Comparison of ENCODE assay signal across 12 mouse cellular contexts in genomic region chr15:82231591-82232378, GRCm38 (mm10). TPM values are rescaled to one million over a fixed set of nuclear protein-coding genes. Genes with fewer than 3 reads are reported as not detected.
DNase-seq lines count a peak whose midpoint lies in the region; ATAC-seq and TF ChIP-seq lines count a peak whose summit lies in the region.
"Had no signal": no experiment of that assay in that cellular context is flagged by ENCODE, and none has a peak within 500 bp of the region (broad histone marks: within the 10 kb centered on the region; RNA-seq: fewer than 3 reads in every experiment).

No protein-coding gene starts in this region.

- H3K27me3 ChIP-seq in forebrain, embryonic 11.5 days (ENCODE audit: control insufficient read depth, insufficient read depth, low read length) = no peaks in the 10 kb centered on the region
- H3K27me3 ChIP-seq in forebrain, embryonic 12.5 days = no peaks in the 10 kb centered on the region
- no peaks in the 10 kb centered on the region for H3K27me3 ChIP-seq in lung, embryonic 14.5 days (ENCODE audit: insufficient read depth, low read length)
- H3K27me3 ChIP-seq in cerebellum, adult 2 months (ENCODE audit: control insufficient read depth, insufficient read depth, low read length) = no peaks in the 10 kb centered on the region
- H3K27me3 ChIP-seq: Patski had no signal

- no peak overlapping the region for H3K27ac ChIP-seq in forebrain, embryonic 11.5 days (ENCODE audit: low read depth, low read length)
- no peak overlapping the region for H3K27ac ChIP-seq in forebrain, embryonic 12.5 days
- H3K27ac ChIP-seq in lung, embryonic 14.5 days (ENCODE audit: low read depth) = no peak overlapping the region
- peak overlapping the region; percentile 63 for H3K27ac ChIP-seq in cerebellum, adult 2 months (ENCODE audit: insufficient read depth, low read length)

- H3K4me3 ChIP-seq in forebrain, embryonic 11.5 days (ENCODE audit: low read depth, low read length) = no peak overlapping the region
- H3K4me3 ChIP-seq in forebrain, embryonic 12.5 days (replicated peaks) = no peak overlapping the region
- no peak overlapping the region for H3K4me3 ChIP-seq in lung, embryonic 14.5 days (ENCODE audit: low read depth, low read length)
- no peak overlapping the region for H3K4me3 ChIP-seq in cerebellum, adult 2 months (replicated peaks; ENCODE audit: insufficient read depth, low read depth, low read length)
- H3K4me3 ChIP-seq: liver, embryonic 15.5 days had no signal

- H3K36me3 ChIP-seq in forebrain, embryonic 11.5 days (ENCODE audit: control insufficient read depth, insufficient read depth, low read length) = no peaks in the 10 kb centered on the region
- H3K36me3 ChIP-seq in forebrain, embryonic 12.5 days (replicated peaks) = peaks cover 7% of the 10 kb centered on the region; the same call in 1 of the 2 replicates
- H3K36me3 ChIP-seq in lung, embryonic 14.5 days (ENCODE audit: insufficient read depth) = peaks cover 7% of the 10 kb centered on the region; the same call in 1 of the 2 replicates

- H3K4me1 ChIP-seq in forebrain, embryonic 11.5 days (replicated peaks; ENCODE audit: control insufficient read depth, insufficient read depth, low read length) = no peaks in the 10 kb centered on the region
- H3K4me1 ChIP-seq in forebrain, embryonic 12.5 days = peaks cover 8% of the 10 kb centered on the region; the same call in 1 of the 2 replicates
- H3K4me1 ChIP-seq in lung, embryonic 14.5 days (ENCODE audit: insufficient read depth) = no peaks in the 10 kb centered on the region
- H3K4me1 ChIP-seq in cerebellum, adult 2 months (ENCODE audit: control insufficient read depth, insufficient read depth, low read length) = peaks cover 28% of the 10 kb centered on the region

- no peak for TF ChIP-seq POLR2A in cerebellum, adult 2 months (IDR thresholded peaks at IDR 0.05; ENCODE audit: borderline replicate concordance, insufficient read depth, low read length)

- no peaks in the 10 kb centered on the region for H3K9me3 ChIP-seq in forebrain, embryonic 11.5 days (ENCODE audit: control insufficient read depth, low read length)
- no peaks in the 10 kb centered on the region for H3K9me3 ChIP-seq in forebrain, embryonic 12.5 days
- H3K9me3 ChIP-seq in lung, embryonic 14.5 days (ENCODE audit: low read depth, low read length) = no peaks in the 10 kb centered on the region
- H3K9me3 ChIP-seq: liver, embryonic 15.5 days had no signal

- ATAC-seq in forebrain, embryonic 11.5 days (replicated peaks; ENCODE audit: low FRiP score) = no peak
- ATAC-seq in forebrain, embryonic 12.5 days (ENCODE audit: low FRiP score) = no peak
- no peak for ATAC-seq in lung, embryonic 14.5 days (ENCODE audit: insufficient read depth)
- ATAC-seq: Patski had no signal

- WGBS in forebrain, embryonic 11.5 days = 67% methylated on average over 11 of the region's 11 CpGs
- WGBS in forebrain, embryonic 12.5 days = 63% methylated on average over 11 of the region's 11 CpGs
- 61% methylated on average over 11 of the region's 11 CpGs for WGBS in lung, embryonic 14.5 days
- WGBS in cerebellum, adult 2 months = 11% methylated on average over 11 of the region's 11 CpGs

- no peak overlapping the region for H3K4me2 ChIP-seq in forebrain, embryonic 11.5 days (ENCODE audit: low read depth, low read length, severe bottlenecking)
- H3K4me2 ChIP-seq in forebrain, embryonic 12.5 days = no peak overlapping the region
- no peak overlapping the region for H3K4me2 ChIP-seq in lung, embryonic 14.5 days
- H3K4me2 ChIP-seq: liver, embryonic 15.5 days had no signal

- H3K9ac ChIP-seq in forebrain, embryonic 11.5 days (ENCODE audit: low read length) = no peak overlapping the region
- no peak overlapping the region for H3K9ac ChIP-seq in forebrain, embryonic 12.5 days
- H3K9ac ChIP-seq in lung, embryonic 14.5 days = no peak overlapping the region
- H3K9ac ChIP-seq: liver, embryonic 15.5 days had no signal

- peak; percentile 45 for DNase-seq in forebrain, embryonic 11.5 days (ENCODE audit: low spot score)
- DNase-seq in lung, embryonic 14.5 days = peak; percentile 63
- no peak for DNase-seq in lung, postnatal 14 days
- DNase-seq in cerebellum, adult 2 months = peak; percentile 91 to 95
- peak; percentile 52 to 54 for DNase-seq in layer of hippocampus, postnatal 14 days (ENCODE audit: low spot score in 2 of 2)
- no peak for DNase-seq in c-Kit-positive CD71-positive TER-119-positive erythroid progenitor cells, embryonic 14.5 days (ENCODE audit: low spot score)
- no peak for DNase-seq in adrenal gland, adult 18-20 months (ENCODE audit: low spot score in 2 of 2)
- DNase-seq: heart, postnatal 36 days; kidney, postnatal 14 days had no signal

- TF ChIP-seq CTCF in lung, embryonic 14.5 days (IDR thresholded peaks at IDR 0.05; ENCODE audit: low read depth) = no peak
- TF ChIP-seq CTCF in cerebellum, adult 2 months (IDR thresholded peaks at IDR 0.05; ENCODE audit: borderline replicate concordance, insufficient read depth, low read depth, low read length) = no peak

RNA-seq across cellular contexts. Expression of gene Tnfrsf13c, which starts 7.6 kb away (rescaled TPM):
- 0.35 and 0.64 TPM in 2 replicates for polyA plus RNA-seq in forebrain, embryonic 11.5 days (2014; fragmentation: Nextera tagmentation; extraction: Ambion mirVana)
- 0.24 and 0.29 TPM in 2 replicates for polyA plus RNA-seq in forebrain, embryonic 12.5 days (2016; fragmentation: Nextera tagmentation; extraction: Ambion mirVana)
- 0.22 TPM in 1 of 2 replicates, not detected in the other for polyA plus RNA-seq in lung, embryonic 14.5 days (2014; fragmentation: Nextera tagmentation; extraction: Ambion mirVana)
- polyA plus RNA-seq in cerebellum, adult 2 months (2012; rRNA removed) = 0.89 and 0.93 TPM in 2 replicates
- under 1 TPM; 0.36 to 0.41 TPM for total RNA-seq in layer of hippocampus, postnatal 14 days (2021)
- total RNA-seq in adrenal gland, adult 18-20 months (2021) = under 1 TPM; 0.16 to 0.17 TPM

RNA-seq across cellular contexts. Expression of gene Cenpm, which starts 12.8 kb away (rescaled TPM):
- 91.6 and 100 TPM in 2 replicates for polyA plus RNA-seq in forebrain, embryonic 11.5 days (2014; fragmentation: Nextera tagmentation; extraction: Ambion mirVana)
- 81.3 and 86.4 TPM in 2 replicates for polyA plus RNA-seq in forebrain, embryonic 12.5 days (2016; fragmentation: Nextera tagmentation; extraction: Ambion mirVana)
- 86.9 and 88.1 TPM in 2 replicates for polyA plus RNA-seq in lung, embryonic 14.5 days (2014; fragmentation: Nextera tagmentation; extraction: Ambion mirVana)
- polyA plus RNA-seq in cerebellum, adult 2 months (2012; rRNA removed) = 3.2 and 3.6 TPM in 2 replicates
- total RNA-seq in layer of hippocampus, postnatal 14 days (2021) = 1 to 10 TPM; 5.1 to 5.3 TPM
- total RNA-seq in adrenal gland, adult 18-20 months (2021) = 1 to 10 TPM; 2.4 to 2.5 TPM

RNA-seq across cellular contexts. Expression of gene Shisa8, which starts 19.2 kb away (rescaled TPM):
- polyA plus RNA-seq in forebrain, embryonic 11.5 days (2014; fragmentation: Nextera tagmentation; extraction: Ambion mirVana) = 0.87 and 1.2 TPM in 2 replicates
- polyA plus RNA-seq in forebrain, embryonic 12.5 days (2016; fragmentation: Nextera tagmentation; extraction: Ambion mirVana) = 0.90 and 2.4 TPM in 2 replicates
- 0.20 and 0.45 TPM in 2 replicates for polyA plus RNA-seq in lung, embryonic 14.5 days (2014; fragmentation: Nextera tagmentation; extraction: Ambion mirVana)
- polyA plus RNA-seq in cerebellum, adult 2 months (2012; rRNA removed) = 65.4 and 69.9 TPM in 2 replicates
- total RNA-seq in layer of hippocampus, postnatal 14 days (2021) = 1 to 10 TPM; 2.5 to 3.1 TPM
- under 1 TPM; 0.13 to 0.27 TPM for total RNA-seq in adrenal gland, adult 18-20 months (2021)

RNA-seq across cellular contexts. Expression of gene 1500009C09Rik, which starts 20.4 kb away (rescaled TPM):
- 2.2 and 2.4 TPM in 2 replicates for polyA plus RNA-seq in forebrain, embryonic 11.5 days (2014; fragmentation: Nextera tagmentation; extraction: Ambion mirVana)
- 3.9 and 4.7 TPM in 2 replicates for polyA plus RNA-seq in forebrain, embryonic 12.5 days (2016; fragmentation: Nextera tagmentation; extraction: Ambion mirVana)
- polyA plus RNA-seq in lung, embryonic 14.5 days (2014; fragmentation: Nextera tagmentation; extraction: Ambion mirVana) = not detected in 2 replicates
- 195 and 218 TPM in 2 replicates for polyA plus RNA-seq in cerebellum, adult 2 months (2012; rRNA removed)
- 10 to 100 TPM; 89.4 to 94.8 TPM for total RNA-seq in layer of hippocampus, postnatal 14 days (2021)
- under 1 TPM; 0.33 to 0.90 TPM for total RNA-seq in adrenal gland, adult 18-20 months (2021)
- total RNA-seq: heart, postnatal 36 days had no signal
- polyA plus RNA-seq: liver, embryonic 15.5 days; Patski had no signal

RNA-seq across cellular contexts. Expression of gene Sept3, which starts 42.9 kb away (rescaled TPM):
- 157 and 162 TPM in 2 replicates for polyA plus RNA-seq in forebrain, embryonic 11.5 days (2014; fragmentation: Nextera tagmentation; extraction: Ambion mirVana)
- polyA plus RNA-seq in forebrain, embryonic 12.5 days (2016; fragmentation: Nextera tagmentation; extraction: Ambion mirVana) = 223 and 233 TPM in 2 replicates
- 8.1 and 8.7 TPM in 2 replicates for polyA plus RNA-seq in lung, embryonic 14.5 days (2014; fragmentation: Nextera tagmentation; extraction: Ambion mirVana)
- polyA plus RNA-seq in cerebellum, adult 2 months (2012; rRNA removed) = 306 and 367 TPM in 2 replicates
- total RNA-seq in layer of hippocampus, postnatal 14 days (2021) = 100 to 1,000 TPM; 583 to 613 TPM
- 1 to 10 TPM; 3.4 to 3.8 TPM for total RNA-seq in adrenal gland, adult 18-20 months (2021)

Comparison
In these comparisons a context has a peak if more than half of its experiments do, and no peak if none do; other contexts are left out.
1. DNase-seq: peak in forebrain, embryonic 11.5 days (single experiment), lung, embryonic 14.5 days (single experiment), cerebellum, adult 2 months (2 of 2) and layer of hippocampus, postnatal 14 days (2 of 2); none in lung, postnatal 14 days (single experiment), c-Kit-positive CD71-positive TER-119-positive erythroid progenitor cells, embryonic 14.5 days (single experiment) and adrenal gland, adult 18-20 months (0 of 2).
2. RNA of gene Cenpm, which starts 12.8 kb away (polyA plus RNA-seq): 91.6 to 100 TPM in forebrain, embryonic 11.5 days, 86.9 to 88.1 TPM in lung, embryonic 14.5 days and 81.3 to 86.4 TPM in forebrain, embryonic 12.5 days; 3.2 to 3.6 TPM in cerebellum, adult 2 months; every median in the first group is over 10 times any median in the second.
3. RNA of gene Shisa8, which starts 19.2 kb away (polyA plus RNA-seq): 65.4 to 69.9 TPM in cerebellum, adult 2 months; 0.90 to 2.4 TPM in forebrain, embryonic 12.5 days, 0.87 to 1.2 TPM in forebrain, embryonic 11.5 days and 0.20 to 0.45 TPM in lung, embryonic 14.5 days; every median in the first group is over 10 times any median in the second.